Mouse (Mus musculus) layer of hippocampus, adult 18-20 months (tissue): ENCODE data around the gene Nrxn3. TPM values are rescaled to one million over a fixed set of nuclear protein-coding genes. Genes with fewer than 3 reads are reported as not detected.
A peak's percentile ranks its signal among the peaks of the same experiment; 100 is the strongest.

Source experiments
- DNase-seq, 2 experiments: peaks; one replicate each; pipeline ENCODE4 v3.0.0; 2022; ENCODE audit warnings: low spot score in 2 of 2
- long read RNA-seq: library from polyadenylated mRNA; stranded (forward); transcript quantifications from one replicate; pipeline ENCODE4 v2.0.0, GENCODE M21; 2021
- total RNA-seq, 2 experiments: library from RNA; stranded (reverse); gene quantifications; 2 replicates each; pipeline ENCODE4 v1.2.3; 2021

Gene Nrxn3
- total RNA-seq, result 100 to 1,000 TPM; 175 to 204 TPM
- long read RNA-seq, partial matches to known transcripts, result 5 of 23 reads
- long read RNA-seq, other reads (novel, unspliced or antisense), result 18 of 23 reads

DNA sequence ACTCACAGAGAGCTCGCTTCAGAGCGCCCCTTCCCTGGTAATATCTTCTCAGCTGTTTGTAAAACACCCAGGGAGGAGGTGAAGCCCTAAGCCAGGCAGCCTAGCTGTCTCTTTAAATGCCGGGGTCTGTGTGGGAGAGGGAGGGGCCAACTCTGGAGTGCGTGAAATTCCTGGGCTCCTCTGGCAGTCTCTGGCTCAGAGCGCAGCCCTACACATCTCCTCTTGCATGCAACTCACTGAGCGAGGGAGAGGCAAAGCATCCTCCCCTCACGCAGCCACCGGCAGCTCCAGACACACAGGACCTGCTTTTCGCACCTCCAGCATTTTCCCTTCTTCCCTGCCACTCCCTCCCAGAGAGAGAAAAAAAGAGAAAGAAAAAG, at the start of gene Nrxn3:
Gene Nrxn3 (plus strand): TSS at position 186 of the 380 bp plus-strand sequence.
- peak; percentile 73 to 84 for DNase-seq

DNA sequence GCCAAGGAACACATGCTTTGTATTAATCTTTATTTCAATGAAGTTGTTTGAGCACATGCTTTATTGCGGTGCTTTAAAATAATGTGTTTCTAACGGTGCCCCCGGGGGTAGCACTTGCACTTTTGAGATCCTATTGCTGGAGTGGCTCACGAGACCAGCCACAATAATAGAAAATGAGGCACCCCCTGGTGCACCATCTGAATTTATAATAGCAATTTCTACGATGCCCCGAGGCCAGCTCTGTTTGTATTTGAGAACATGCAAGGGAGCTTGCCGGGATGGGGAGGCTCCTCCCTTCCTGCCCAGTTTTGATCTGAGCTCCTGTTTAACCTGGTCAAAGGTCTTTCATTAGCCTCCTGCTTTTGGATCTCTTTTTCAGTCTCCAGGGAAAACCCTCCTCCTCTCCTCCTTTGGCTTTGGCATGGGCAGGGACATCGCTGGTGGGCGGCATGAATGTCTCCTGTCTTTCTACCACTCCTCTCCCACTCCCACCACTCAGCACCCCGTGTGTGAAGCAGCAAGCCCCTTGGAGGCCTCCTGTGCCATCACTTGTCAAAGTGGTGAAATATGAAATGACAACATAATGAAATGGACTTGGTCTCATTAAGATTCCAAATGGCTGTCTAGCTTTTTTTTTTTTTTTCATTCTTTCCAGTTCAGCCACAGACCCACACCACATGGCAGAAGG, 18.4 kb upstream of the Nrxn3 start:
- no peak for DNase-seq

DNA sequence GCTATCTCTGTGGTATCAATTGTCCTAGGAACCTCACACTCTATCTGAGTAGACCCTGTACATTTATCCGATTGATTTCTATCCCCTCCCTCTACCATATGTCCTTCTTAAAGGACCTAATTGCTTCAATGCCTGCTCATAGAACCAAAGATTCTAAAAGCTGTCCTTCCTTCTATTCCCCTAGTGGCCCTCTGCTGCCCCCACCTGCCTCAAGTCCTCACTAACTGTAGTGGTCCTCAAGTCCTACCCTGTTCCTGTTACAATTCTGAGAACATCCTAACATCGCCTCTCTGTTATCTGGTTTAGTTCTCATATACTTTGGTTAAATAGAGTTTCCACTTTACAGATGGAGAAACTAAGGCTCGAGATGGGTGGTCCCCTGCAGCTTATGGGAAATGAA, 16.7 kb upstream of the Nrxn3 start:
- DNase-seq, result no peak

GRCm38 (mm10) chr12:88707786-88708185, 14.9 kb upstream of the Nrxn3 start:
- DNase-seq, result no peak

GRCm38 (mm10) chr12:88709223-88709622, 13.5 kb upstream of the Nrxn3 start:
- peak in 1 of 2 experiments; percentile 26 for DNase-seq

DNA sequence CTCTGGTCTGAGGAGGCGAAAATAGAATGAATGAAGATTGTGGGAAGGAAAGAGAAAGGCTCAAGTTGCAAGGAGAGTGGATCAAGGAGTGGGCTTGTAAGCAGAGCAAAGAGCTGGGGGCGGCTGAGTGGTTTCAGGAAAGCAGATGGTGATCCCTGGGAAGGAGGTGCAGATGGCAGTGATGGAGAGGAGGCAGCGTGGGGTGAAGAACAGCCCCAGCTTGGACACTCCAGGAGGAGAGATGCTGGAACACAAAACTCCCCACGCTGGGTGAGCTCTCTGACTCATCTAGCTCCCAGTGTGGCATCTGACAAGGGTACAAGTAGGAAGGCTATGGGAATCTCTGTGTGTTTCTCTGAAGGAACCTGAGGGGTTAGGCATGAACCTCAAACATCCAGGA, 9.2 kb upstream of the Nrxn3 start:
- peak; percentile 73 for DNase-seq

GRCm38 (mm10) chr12:88722031-88722690, 515 bp upstream of the Nrxn3 start:
- DNase-seq, result no peak

DNA sequence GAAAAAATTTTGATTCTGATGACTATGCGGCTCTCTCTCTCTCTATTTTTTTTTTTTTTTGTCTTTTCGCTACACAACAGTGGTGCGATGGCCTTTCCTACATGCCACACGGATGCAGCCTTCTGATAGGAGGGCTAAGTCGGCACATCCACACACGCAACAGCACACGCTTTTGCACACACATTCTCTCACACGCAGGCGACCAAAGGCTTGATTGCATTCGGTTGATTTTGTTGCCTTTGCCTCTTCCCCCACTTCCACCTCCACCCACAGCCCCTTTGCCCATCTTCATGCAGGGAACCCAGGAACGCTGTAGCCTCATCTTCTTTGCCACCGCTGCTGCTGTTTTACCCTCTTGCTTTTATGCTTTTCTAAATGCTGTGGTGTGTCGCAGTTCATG, 3.6 kb downstream of the Nrxn3 start:
- DNase-seq, result no peak

DNA sequence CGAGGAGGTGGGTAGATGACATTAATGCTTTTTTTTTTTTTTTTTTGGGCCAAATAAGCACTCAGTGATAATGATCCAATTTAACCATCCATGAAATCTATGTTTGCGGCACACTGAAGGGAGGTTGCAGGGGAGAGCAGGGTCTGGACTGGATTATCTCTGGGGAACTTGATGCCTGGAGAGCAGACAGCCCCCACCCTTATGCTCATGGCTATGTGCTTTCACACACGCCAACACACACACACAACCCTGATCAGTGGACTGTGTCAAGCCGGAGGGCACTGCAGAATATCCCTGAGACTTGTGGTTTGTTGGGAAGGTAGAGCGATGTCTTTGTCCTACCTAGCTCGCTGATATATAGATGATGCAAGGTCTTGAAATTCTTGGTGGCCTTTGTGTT, 4.1 kb downstream of the Nrxn3 start:
- DNase-seq, result no peak

DNA sequence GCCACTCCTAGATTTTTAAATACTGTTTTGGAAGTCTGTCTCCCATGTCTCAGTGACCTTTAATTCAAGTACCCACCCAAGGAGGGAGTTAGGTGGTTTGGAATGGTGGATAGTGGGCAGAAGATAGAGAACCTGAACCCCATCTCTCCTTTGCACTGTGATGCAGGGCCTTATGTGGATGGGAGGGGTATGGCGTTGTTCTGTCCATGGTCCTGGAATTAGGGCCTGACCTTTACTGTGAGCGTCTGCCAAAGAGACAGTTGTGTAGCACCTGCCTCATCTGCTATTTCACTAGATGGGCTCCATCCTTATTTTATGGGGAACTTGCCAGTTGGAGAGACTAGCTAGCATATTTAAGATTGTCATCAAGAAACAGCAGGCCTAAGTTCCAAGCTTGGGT, 8.0 kb downstream of the Nrxn3 start:
- DNase-seq, result no peak

DNA sequence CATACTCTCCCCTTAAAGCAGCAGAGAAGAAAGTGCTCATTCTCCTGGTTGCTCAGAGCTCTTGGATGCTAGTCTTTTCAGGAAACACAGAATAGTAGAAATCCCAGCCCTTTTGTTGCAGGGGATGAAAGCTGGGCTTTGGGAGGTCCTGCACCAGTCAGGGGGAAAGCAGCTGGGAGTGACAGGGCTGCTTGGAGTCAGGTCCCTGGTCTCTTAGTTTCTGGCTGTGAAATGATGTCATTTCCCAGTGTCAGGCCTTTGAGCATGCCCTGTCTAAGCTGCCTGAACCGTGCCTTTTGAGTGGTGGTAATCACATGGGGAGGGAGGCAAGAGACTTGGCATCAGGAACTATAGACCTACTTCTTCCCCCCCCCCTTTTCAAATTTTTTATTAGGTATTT, 12.4 kb downstream of the Nrxn3 start:
- DNase-seq, result no peak

DNA sequence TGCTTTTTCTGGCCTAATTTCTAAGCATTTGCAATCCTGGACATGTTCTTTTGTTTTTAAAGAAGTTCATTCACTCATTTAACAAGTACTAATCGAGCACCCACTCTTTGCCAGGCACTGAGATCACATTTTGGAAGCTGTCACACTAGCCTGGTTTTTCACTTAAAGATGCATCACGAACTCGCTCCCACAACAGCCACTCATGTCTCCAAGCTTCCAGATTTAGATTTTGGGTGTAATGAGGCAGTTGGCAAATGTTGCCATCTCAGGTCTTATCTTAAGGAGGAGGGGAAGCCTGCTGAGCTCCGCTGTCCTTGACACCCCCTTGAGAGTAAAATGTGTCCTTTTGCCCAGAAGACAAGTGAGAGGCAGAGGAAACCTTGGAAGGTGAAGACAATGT, 14.4 kb downstream of the Nrxn3 start:
- peak in 1 of 2 experiments; percentile 51 for DNase-seq

GRCm38 (mm10) chr12:88738616-88739015, 15.9 kb downstream of the Nrxn3 start:
- peak; percentile 44 to 56 for DNase-seq

GRCm38 (mm10) chr12:88746788-88747187, 24.1 kb downstream of the Nrxn3 start:
- DNase-seq, result no peak

DNA sequence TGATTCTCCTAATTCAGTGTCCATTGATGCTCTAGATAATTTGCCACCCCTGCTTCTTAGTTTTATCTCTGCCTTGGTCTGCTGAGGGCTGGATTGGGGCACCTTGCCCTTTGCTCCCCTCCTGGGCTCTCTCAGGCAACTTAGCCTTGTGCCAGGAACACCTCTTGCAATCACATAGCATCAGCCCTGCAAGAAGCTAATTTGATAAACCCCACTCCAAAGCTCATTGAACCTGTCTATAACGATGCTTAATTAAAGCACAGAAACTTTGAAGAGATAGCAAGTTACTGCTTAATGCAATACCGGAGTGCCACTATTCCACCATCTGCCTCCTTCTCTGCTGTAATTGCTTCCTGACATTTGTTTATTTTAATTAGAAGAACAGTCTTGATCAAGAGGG, 42.1 kb downstream of the Nrxn3 start:
- DNase-seq, result no peak

- DNase-seq, result peak in 1 of 2 experiments; percentile 13
These were observed 52.0 kb downstream of the Nrxn3 start for GRCm38 (mm10) chr12:88774666-88775065.

DNA sequence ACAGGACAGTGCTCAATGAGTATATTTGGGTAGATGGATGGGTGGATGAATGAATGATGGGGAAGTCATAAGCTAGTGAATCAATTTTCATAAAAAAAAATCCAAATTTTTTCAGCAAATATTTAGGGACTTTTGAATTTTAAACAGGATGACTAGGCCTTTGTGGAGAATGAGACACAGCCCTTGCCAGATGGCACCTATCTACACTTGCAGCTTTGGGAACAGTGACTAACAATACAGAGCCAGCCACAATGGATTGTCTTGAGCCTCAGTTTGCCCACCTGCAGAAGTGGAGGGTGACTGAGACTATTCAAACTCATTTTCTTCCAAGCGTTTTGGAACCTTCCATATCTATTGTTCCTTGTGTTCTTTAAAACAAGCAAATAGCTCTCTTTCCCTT, 55.4 kb downstream of the Nrxn3 start:
- peak in 1 of 2 experiments; percentile 30 for DNase-seq

DNA sequence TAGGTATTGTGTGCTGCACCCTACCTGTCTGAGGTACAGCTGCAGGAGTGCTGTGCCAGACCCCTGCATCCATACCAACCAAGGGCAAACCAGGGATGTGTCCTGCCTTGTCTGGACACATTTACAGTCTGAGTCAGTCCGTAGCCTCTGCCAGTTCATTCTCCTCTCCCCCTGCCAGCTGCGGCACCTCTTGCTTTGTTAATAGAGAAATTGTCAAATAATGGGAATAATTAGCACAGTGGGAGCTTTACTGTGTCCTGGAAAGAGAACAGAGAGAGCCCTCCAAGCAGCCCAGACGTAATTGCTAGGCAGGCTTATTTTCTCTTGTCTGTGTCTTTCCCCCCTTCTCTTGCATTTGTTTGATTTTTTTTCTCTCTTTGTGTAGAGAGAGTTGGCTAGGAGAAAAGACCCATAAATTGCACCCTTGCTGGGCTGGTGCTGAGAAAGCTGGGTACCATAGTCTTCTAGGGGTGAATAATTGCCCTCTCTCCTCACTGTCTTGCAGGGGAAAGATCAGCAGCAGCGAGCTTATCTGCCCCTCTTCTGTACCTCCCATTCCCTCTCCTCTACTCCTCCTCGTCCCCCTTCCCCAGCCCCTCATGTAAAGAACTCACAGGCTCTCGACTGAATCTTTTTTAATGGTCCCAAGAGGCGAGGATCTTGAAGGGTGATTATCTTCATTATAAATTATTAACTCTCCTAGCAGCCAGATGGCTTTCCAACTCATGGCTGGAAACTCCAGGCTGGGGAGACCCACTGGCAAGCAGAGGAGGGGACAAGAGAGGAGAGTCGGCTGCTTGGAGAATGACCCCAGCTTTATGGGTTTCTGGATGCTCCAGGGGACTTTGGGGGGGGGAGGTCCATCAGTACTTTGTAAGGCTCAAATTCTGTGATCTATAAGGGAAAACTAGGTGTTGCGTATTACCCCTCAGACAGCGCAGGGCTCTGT, 61.8 kb downstream of the Nrxn3 start:
- DNase-seq, result no peak

- no peak for DNase-seq
These were observed 70.6 kb downstream of the Nrxn3 start for GRCm38 (mm10) chr12:88793314-88793713.

- no peak for DNase-seq
These were observed 78.4 kb downstream of the Nrxn3 start for GRCm38 (mm10) chr12:88800990-88801655.

- no peak for DNase-seq
These were observed 79.0 kb downstream of the Nrxn3 start for GRCm38 (mm10) chr12:88801656-88802007.
